Mouse (Mus musculus) forebrain, postnatal 0 days (tissue): ENCODE measurements at regions not wholly inside any gene's neighbourhood (a gene's known extent, or its start where the extent isn't known, plus 50 kb on each side); places are given as distances from the start of the nearest gene placed in this dataset.

Source experiments
- ATAC-seq: fragments of 200-750 bp; cut with Nextera tagmentation; 2 replicates; pipeline ENCODE4 v1.8.0; 2017; ENCODE audit warnings: mild to moderate bottlenecking, moderate library complexity
- DNase-seq: peaks from one replicate; pipeline ENCODE4 v3.0.0-alpha.2; 2015
- H3K27ac ChIP-seq: fragments of 300-500 bp; sonication (generic); 2 replicates; pipeline ENCODE4 v1.5.1; 2014; ENCODE audit warnings: low read depth, mild to moderate bottlenecking, antibody characterized with exemption, low read length, moderate library complexity, mixed read lengths
- H3K27me3 ChIP-seq: fragments of 300-500 bp; sonication (generic); 2 replicates; pipeline ENCODE4 v1.6.1; 2014; ENCODE audit warnings: mild to moderate bottlenecking, low read length, mixed read lengths; ENCODE audit not compliant: insufficient read depth
- H3K36me3 ChIP-seq: fragments of 300-500 bp; sonication (generic); 2 replicates; pipeline ENCODE4 v1.6.1; 2014; ENCODE audit warnings: mild to moderate bottlenecking, moderate library complexity; ENCODE audit not compliant: insufficient read depth
- H3K4me1 ChIP-seq: fragments of 300-500 bp; sonication (generic); 2 replicates; pipeline ENCODE4 v1.6.1; 2014; ENCODE audit warnings: antibody characterized with exemption; ENCODE audit not compliant: insufficient read depth
- H3K4me2 ChIP-seq: fragments of 300-500 bp; sonication (generic); 2 replicates; pipeline ENCODE4 v1.6.1; 2014; ENCODE audit warnings: low read depth, mild to moderate bottlenecking, moderate library complexity
- H3K4me3 ChIP-seq: fragments of 300-500 bp; sonication (generic); 2 replicates; pipeline ENCODE4 v1.5.1; 2014; ENCODE audit warnings: low read depth, low read length, mixed read lengths
- H3K9ac ChIP-seq: fragments of 300-500 bp; sonication (generic); 2 replicates; pipeline ENCODE4 v1.6.1; 2014; ENCODE audit warnings: mild to moderate bottlenecking
- H3K9me3 ChIP-seq: fragments of 300-500 bp; sonication (generic); 2 replicates; pipeline ENCODE4 v1.6.1; 2016; ENCODE audit warnings: low read length
- CTCF ChIP-seq: sonication (generic); IDR thresholded peaks from 2 replicates; pipeline ENCODE4 v1.5.1; 2016; ENCODE audit warnings: antibody characterized with exemption, control low read depth, low read depth
- WGBS: fragments of 180-500 bp; shearing (Covaris S2); extraction: QIAGEN DNeasy Blood & Tissue Kit; methylation state at CpG from one replicate; pipeline ENCODE4 v1.1.7; 2014; 5-methylcytosine and 5-hydroxymethylcytosine counted together

- H3K9me3 ChIP-seq: no peaks in the 10 kb centered on the region
- no peaks in the 10 kb centered on the region for H3K36me3 ChIP-seq
- WGBS: 67% methylated on average over 3 of the region's 3 CpGs
- no peaks in the 10 kb centered on the region for H3K4me1 ChIP-seq
- no peak overlapping the region for H3K9ac ChIP-seq
- H3K27ac ChIP-seq: no peak overlapping the region
- ATAC-seq: no peak
- no peak overlapping the region for H3K4me3 ChIP-seq
- no peak for TF ChIP-seq CTCF
- no peak overlapping the region for H3K4me2 ChIP-seq
- H3K27me3 ChIP-seq: no peaks in the 10 kb centered on the region
- no peak for DNase-seq
Observed at GRCm38 (mm10) chr13:75501530-75501929, 205.0 kb upstream of the Ell2 start.

GRCm38 (mm10) chr13:75503394-75503793, 203.2 kb upstream of the Ell2 start:
- Histone ChIP-seq H3K9ac (no peak overlapping the region), H3K27ac (no peak overlapping the region), H3K4me1 (no peaks in the 10 kb centered on the region), H3K36me3 (no peaks in the 10 kb centered on the region), H3K4me3 (no peak overlapping the region), H3K27me3 (no peaks in the 10 kb centered on the region), H3K4me2 (no peak overlapping the region), H3K9me3 (no peaks in the 10 kb centered on the region)
- no peak for ATAC-seq
- DNase-seq: no peak
- TF ChIP-seq CTCF: no peak

GRCm38 (mm10) chr13:75514315-75515020, 192.1 kb upstream of the Ell2 start:
- no peak for TF ChIP-seq CTCF
- no peak for DNase-seq
- 64% methylated on average over 1 of the region's 1 CpGs for WGBS
- no peaks in the 10 kb centered on the region for H3K36me3 ChIP-seq
- H3K9ac ChIP-seq: no peak overlapping the region
- no peaks in the 10 kb centered on the region for H3K27me3 ChIP-seq
- H3K27ac ChIP-seq: no peak overlapping the region
- H3K9me3 ChIP-seq: no peaks in the 10 kb centered on the region
- H3K4me1 ChIP-seq: no peaks in the 10 kb centered on the region
- H3K4me2 ChIP-seq: no peak overlapping the region
- ATAC-seq: no peak
- no peak overlapping the region for H3K4me3 ChIP-seq

- Histone ChIP-seq H3K27ac (no peak overlapping the region), H3K36me3 (no peaks in the 10 kb centered on the region), H3K9me3 (no peaks in the 10 kb centered on the region), H3K4me3 (no peak overlapping the region), H3K27me3 (no peaks in the 10 kb centered on the region), H3K4me1 (no peaks in the 10 kb centered on the region), H3K9ac (no peak overlapping the region), H3K4me2 (no peak overlapping the region)
- DNase-seq: no peak
- no peak for ATAC-seq
- 71% methylated on average over 4 of the region's 4 CpGs for WGBS
- no peak for TF ChIP-seq CTCF
Observed at GRCm38 (mm10) chr13:75523293-75524278, 183.0 kb upstream of the Ell2 start.

- no peak for TF ChIP-seq CTCF
- no peak for DNase-seq
- 95% methylated on average over 4 of the region's 4 CpGs for WGBS
- no peaks in the 10 kb centered on the region for H3K9me3 ChIP-seq
- no peak overlapping the region for H3K4me3 ChIP-seq
- no peaks in the 10 kb centered on the region for H3K27me3 ChIP-seq
- no peak overlapping the region for H3K4me2 ChIP-seq
- no peaks in the 10 kb centered on the region for H3K36me3 ChIP-seq
- H3K27ac ChIP-seq: no peak overlapping the region
- H3K9ac ChIP-seq: no peak overlapping the region
- no peak for ATAC-seq
- H3K4me1 ChIP-seq: no peaks in the 10 kb centered on the region
Observed at GRCm38 (mm10) chr13:75524481-75524880, 182.1 kb upstream of the Ell2 start.

GRCm38 (mm10) chr13:75531566-75531965, 175.0 kb upstream of the Ell2 start:
- Histone ChIP-seq H3K27ac (no peak overlapping the region), H3K4me3 (no peak overlapping the region), H3K36me3 (no peaks in the 10 kb centered on the region), H3K9ac (no peak overlapping the region), H3K4me1 (no peaks in the 10 kb centered on the region), H3K4me2 (no peak overlapping the region), H3K27me3 (no peaks in the 10 kb centered on the region), H3K9me3 (no peaks in the 10 kb centered on the region)
- no peak for TF ChIP-seq CTCF
- WGBS: 90% methylated on average over 1 of the region's 1 CpGs
- DNase-seq (no peak), ATAC-seq (no peak)

GRCm38 (mm10) chr13:75541446-75541845, 165.1 kb upstream of the Ell2 start:
- no peaks in the 10 kb centered on the region for H3K27me3 ChIP-seq
- no peak for TF ChIP-seq CTCF
- no peak overlapping the region for H3K4me3 ChIP-seq
- H3K4me2 ChIP-seq: no peak overlapping the region
- no peaks in the 10 kb centered on the region for H3K4me1 ChIP-seq
- 42% methylated on average over 2 of the region's 2 CpGs for WGBS
- no peaks in the 10 kb centered on the region for H3K9me3 ChIP-seq
- H3K36me3 ChIP-seq: no peaks in the 10 kb centered on the region
- DNase-seq (no peak), ATAC-seq (no peak)
- no peak overlapping the region for H3K9ac ChIP-seq
- no peak overlapping the region for H3K27ac ChIP-seq
